Mouse (Mus musculus) midbrain, embryonic 12.5 days (tissue): ENCODE measurements around the gene 1600002K03Rik. TPM values are rescaled to one million over a fixed set of nuclear protein-coding genes. Genes with fewer than 3 reads are reported as not detected.

ENCODE experiments used
- ATAC-seq: fragments of 200-750 bp; cut with Nextera tagmentation; 2 replicates; pipeline ENCODE4 v1.8.0; 2017; ENCODE audit warnings: low read depth, moderate TSS enrichment, moderate library complexity; ENCODE audit not compliant: low FRiP score
- H3K27ac ChIP-seq: fragments of 300-500 bp; sonication (generic); replicated peaks from 2 replicates; pipeline ENCODE4 v1.5.1; 2016; ENCODE audit warnings: mild to moderate bottlenecking
- H3K27me3 ChIP-seq: fragments of 300-500 bp; sonication (generic); 2 replicates; pipeline ENCODE4 v1.6.1; 2016; ENCODE audit warnings: mild to moderate bottlenecking
- H3K36me3 ChIP-seq: fragments of 300-500 bp; sonication (generic); 2 replicates; pipeline ENCODE4 v1.6.1; 2016
- H3K4me1 ChIP-seq: fragments of 300-500 bp; sonication (generic); 2 replicates; pipeline ENCODE4 v1.6.1; 2016
- H3K4me2 ChIP-seq: fragments of 300-500 bp; sonication (generic); replicated peaks from 2 replicates; pipeline ENCODE4 v1.6.1; 2016; ENCODE audit warnings: mild to moderate bottlenecking, moderate library complexity
- H3K4me3 ChIP-seq: fragments of 300-500 bp; sonication (generic); 2 replicates; pipeline ENCODE4 v1.5.1; 2016; ENCODE audit warnings: mild to moderate bottlenecking
- H3K9ac ChIP-seq: fragments of 300-500 bp; sonication (generic); replicated peaks from 2 replicates; pipeline ENCODE4 v1.6.1; 2016; ENCODE audit warnings: mild to moderate bottlenecking, moderate library complexity
- H3K9me3 ChIP-seq: fragments of 300-500 bp; sonication (generic); 2 replicates; pipeline ENCODE4 v1.6.1; 2016; ENCODE audit warnings: mild to moderate bottlenecking
- WGBS: fragments of 180-500 bp; shearing (Covaris S2); methylation state at CpG from one replicate; pipeline ENCODE4 v1.1.7; 2016; 5-methylcytosine and 5-hydroxymethylcytosine counted together
- polyA plus RNA-seq: library from polyadenylated mRNA; unstranded; fragments of >200 nt; fragmentation: Nextera tagmentation; extraction: Ambion mirVana; gene quantifications from 2 replicates; pipeline ENCODE4 v1.2.1, GENCODE M21; 2016

The 1600002K03Rik gene
- polyA plus RNA-seq, 1 experiment from 2014 or later = 12.9 TPM

DNA sequence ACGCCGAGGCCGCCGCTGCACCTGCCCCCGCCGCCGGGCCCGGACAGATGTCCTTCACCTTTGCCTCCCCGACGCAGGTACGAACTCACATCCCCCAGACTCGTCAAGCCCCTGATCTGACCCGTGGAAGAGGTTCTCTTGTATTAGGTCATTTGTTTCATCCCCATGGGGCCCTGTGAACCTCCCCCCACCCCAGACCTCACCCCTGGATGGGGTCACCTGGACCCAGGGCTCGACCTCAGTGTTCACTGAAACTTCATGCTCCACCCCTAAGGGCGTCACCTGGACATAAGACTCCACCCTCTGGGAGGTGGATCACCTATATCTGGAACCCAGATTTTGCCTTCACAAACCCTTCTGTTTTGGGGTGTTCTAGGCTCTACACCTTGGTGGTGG lies 30.2 kb upstream of the 1600002K03Rik start:
- peaks cover 7% of the 10 kb centered on the region for H3K27me3 ChIP-seq
- peaks cover 75% of the 10 kb centered on the region for H3K4me1 ChIP-seq
- 0% methylated on average over 15 of the region's 15 CpGs for WGBS
- peak; percentile 3; the same call in 1 of the 2 replicates for ATAC-seq
- H3K9me3 ChIP-seq = no peaks in the 10 kb centered on the region
- H3K27ac ChIP-seq = peak overlapping the region; percentile 84
- H3K4me3 ChIP-seq = peak overlapping the region; percentile 73
- peak overlapping the region; percentile 91 for H3K9ac ChIP-seq
- H3K36me3 ChIP-seq = peaks cover 29% of the 10 kb centered on the region
- H3K4me2 ChIP-seq = peak overlapping the region; percentile 81

GRCm38 (mm10) chr10:80143664-80144063 lies 29.1 kb upstream of the 1600002K03Rik start:
- H3K4me2 ChIP-seq = 0 out of 2 replicates have a peak overlapping the region, but pooled peaks have one; percentile 4
- 94% methylated on average over 7 of the region's 7 CpGs for WGBS
- peaks cover 6% of the 10 kb centered on the region for H3K27me3 ChIP-seq
- peaks cover 68% of the 10 kb centered on the region for H3K4me1 ChIP-seq
- ATAC-seq = no peak
- peaks cover 29% of the 10 kb centered on the region for H3K36me3 ChIP-seq
- no peak overlapping the region for H3K4me3 ChIP-seq
- H3K9ac ChIP-seq = no peak overlapping the region
- no peak overlapping the region for H3K27ac ChIP-seq
- H3K9me3 ChIP-seq = no peaks in the 10 kb centered on the region

DNA sequence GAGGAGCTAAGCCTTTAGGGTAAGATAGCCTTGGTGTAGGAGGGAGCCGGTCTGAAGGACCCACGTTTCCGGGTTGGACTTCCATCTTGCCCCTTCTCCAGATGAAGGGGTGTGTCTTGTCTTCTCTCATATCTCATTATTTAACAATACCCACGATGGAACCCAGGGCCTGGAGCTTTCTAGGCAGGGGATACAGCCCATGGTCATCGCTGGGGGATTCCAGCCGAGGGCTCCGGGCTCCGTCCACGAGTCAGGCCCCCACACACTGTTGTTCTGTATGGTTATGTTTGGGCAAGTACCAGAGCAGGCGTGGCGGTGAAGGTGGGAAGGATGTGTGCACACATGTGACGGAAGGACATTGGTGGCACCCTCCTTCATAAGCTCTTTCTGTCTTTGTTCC lies 28.6 kb upstream of the 1600002K03Rik start:
- H3K4me2 ChIP-seq = no peak overlapping the region
- no peak overlapping the region for H3K9ac ChIP-seq
- ATAC-seq = no peak
- H3K36me3 ChIP-seq = peaks cover 29% of the 10 kb centered on the region
- H3K9me3 ChIP-seq = no peaks in the 10 kb centered on the region
- H3K4me1 ChIP-seq = peaks cover 66% of the 10 kb centered on the region
- H3K4me3 ChIP-seq = no peak overlapping the region
- H3K27ac ChIP-seq = no peak overlapping the region
- H3K27me3 ChIP-seq = peaks cover 5% of the 10 kb centered on the region; the same call in 1 of the 2 replicates
- whole genome bisulfite sequencing = 94% methylated on average over 12 of the region's 12 CpGs

- H3K27me3 ChIP-seq = no peaks in the 10 kb centered on the region
- 0 out of 2 replicates have a peak overlapping the region, but pooled peaks have one; percentile 4 for H3K4me3 ChIP-seq
- WGBS = 78% methylated on average over 20 of the region's 20 CpGs
- 0 out of 2 replicates have a peak overlapping the region, but pooled peaks have one; percentile 17 for H3K4me2 ChIP-seq
- no peak for ATAC-seq
- H3K9me3 ChIP-seq = no peaks in the 10 kb centered on the region
- no peak overlapping the region for H3K9ac ChIP-seq
- H3K36me3 ChIP-seq = peaks cover 29% of the 10 kb centered on the region
- H3K27ac ChIP-seq = 0 out of 2 replicates have a peak overlapping the region, but pooled peaks have one; percentile 20
- H3K4me1 ChIP-seq = peaks cover 61% of the 10 kb centered on the region
These were observed 27.6 kb upstream of the 1600002K03Rik start for GRCm38 (mm10) chr10:80144864-80145838.

DNA sequence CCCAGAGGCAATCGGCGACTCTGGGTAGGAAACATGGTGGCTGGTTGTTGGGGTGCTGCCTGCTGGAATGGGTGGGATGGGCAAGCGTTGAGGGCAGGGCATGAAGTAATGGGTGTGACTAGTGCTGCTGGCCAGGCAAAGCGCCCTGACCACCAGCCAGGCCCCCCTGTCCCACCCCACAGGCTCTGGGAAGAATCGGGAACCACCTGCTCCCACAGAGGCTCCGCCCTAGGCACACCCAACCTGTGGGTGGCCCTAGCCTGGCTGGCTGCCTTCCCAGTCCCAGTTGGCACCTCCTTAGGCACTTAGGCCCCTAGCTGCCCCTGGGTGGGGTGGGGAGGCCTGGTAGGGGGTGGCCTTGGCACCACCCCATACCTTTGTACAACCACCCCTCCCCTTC lies 26.8 kb upstream of the 1600002K03Rik start:
- H3K9me3 ChIP-seq = no peaks in the 10 kb centered on the region
- 0 out of 2 replicates have a peak overlapping the region, but pooled peaks have one; percentile 20 for H3K27ac ChIP-seq
- H3K9ac ChIP-seq = no peak overlapping the region
- WGBS = 87% methylated on average over 6 of the region's 6 CpGs
- 0 out of 2 replicates have a peak overlapping the region, but pooled peaks have one; percentile 17 for H3K4me2 ChIP-seq
- H3K4me1 ChIP-seq = peaks cover 55% of the 10 kb centered on the region
- H3K36me3 ChIP-seq = peaks cover 29% of the 10 kb centered on the region
- H3K4me3 ChIP-seq = 0 out of 2 replicates have a peak overlapping the region, but pooled peaks have one; percentile 4
- H3K27me3 ChIP-seq = no peaks in the 10 kb centered on the region
- no peak for ATAC-seq

DNA sequence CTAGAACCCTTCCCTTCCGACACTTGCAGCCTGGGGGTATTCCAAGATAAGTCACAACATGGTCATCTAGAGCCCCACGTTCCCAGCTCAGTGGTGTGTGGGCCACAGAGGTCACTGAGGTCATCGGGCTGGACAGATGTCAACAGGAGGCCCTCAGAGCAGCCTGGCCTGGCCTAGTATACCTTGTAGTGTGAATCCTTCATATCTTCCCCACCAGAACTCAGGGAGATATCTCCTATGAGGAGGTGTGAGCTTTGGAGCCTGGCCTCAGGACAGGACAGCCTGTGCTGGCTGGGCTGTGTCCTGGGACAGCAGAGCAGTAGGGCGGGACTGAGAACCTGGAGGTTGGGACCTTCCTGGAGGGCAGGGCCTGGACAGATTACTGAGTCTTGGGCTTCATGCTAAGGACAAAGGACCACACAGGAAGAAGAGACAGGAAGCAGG lies 26.2 kb upstream of the 1600002K03Rik start:
- Histone ChIP-seq H3K4me2 (no peak overlapping the region), H3K9me3 (no peaks in the 10 kb centered on the region), H3K36me3 (peaks cover 36% of the 10 kb centered on the region), H3K9ac (0 out of 2 replicates have a peak overlapping the region, but pooled peaks have one; percentile 12), H3K4me1 (peaks cover 50% of the 10 kb centered on the region), H3K4me3 (0 out of 2 replicates have a peak overlapping the region, but pooled peaks have one; percentile 100), H3K27me3 (no peaks in the 10 kb centered on the region), H3K27ac (peak overlapping the region; percentile 98; the same call in 1 of the 2 replicates)
- WGBS = 75% methylated on average over 4 of the region's 4 CpGs
- ATAC-seq = no peak

- Histone ChIP-seq H3K4me2 (peak overlapping the region; percentile 96), H3K27ac (peak overlapping the region; percentile 98), H3K27me3 (no peaks in the 10 kb centered on the region), H3K9me3 (no peaks in the 10 kb centered on the region), H3K9ac (peak overlapping the region; percentile 89; the same call in 1 of the 2 replicates), H3K36me3 (peaks cover 42% of the 10 kb centered on the region), H3K4me3 (peak overlapping the region; percentile 100), H3K4me1 (peaks cover 49% of the 10 kb centered on the region)
- 77% methylated on average over 5 of the region's 5 CpGs for WGBS
- ATAC-seq = no peak
These were observed 25.5 kb upstream of the 1600002K03Rik start for GRCm38 (mm10) chr10:80147146-80147718.

DNA sequence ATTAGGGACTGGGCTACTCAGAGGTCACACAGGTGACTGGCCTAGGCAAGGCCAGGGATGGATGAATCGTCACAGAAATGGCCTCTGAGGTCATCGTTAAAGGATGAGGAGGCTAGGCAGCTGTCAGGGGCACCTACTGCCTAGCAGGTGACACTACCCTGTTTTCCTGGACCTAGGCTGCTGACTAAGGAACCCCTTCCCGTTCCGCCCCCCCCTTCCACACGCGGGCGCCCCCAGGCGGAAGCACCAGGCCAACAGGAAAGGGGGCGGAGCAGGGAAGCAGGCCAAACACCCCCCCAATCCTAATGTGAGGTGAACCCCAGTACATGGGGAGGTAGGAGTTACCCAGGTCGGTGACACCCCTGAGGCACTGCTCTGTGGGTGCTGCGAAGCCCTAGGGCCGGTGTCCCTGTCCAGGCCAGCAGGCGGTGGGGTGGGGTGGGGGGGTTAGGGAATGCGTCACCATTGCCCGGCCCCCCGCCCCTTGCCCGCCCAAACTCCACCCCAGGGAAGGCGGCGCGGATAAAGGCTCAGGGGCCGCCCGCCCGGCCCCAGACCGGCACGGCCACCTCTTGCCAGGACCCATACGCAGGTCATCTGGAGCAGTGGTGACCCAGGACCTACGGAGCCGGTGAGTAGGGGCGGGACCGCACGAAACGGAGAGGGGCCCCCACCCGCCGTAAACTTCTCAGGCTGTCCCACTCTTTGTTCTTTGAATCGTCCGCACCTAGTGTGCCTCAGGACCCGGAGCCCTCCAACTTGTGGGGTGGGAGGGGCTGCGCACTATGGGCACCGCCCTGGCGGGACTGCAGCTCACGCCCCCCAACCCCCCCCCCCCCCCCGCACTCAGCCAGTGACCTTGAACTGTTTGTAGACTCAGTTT lies 24.8 kb upstream of the 1600002K03Rik start, which contains the start of gene Midn:
Gene Midn (plus strand): TSS at position 554 of the 883 bp plus-strand sequence.
- Histone ChIP-seq H3K9me3 (no peaks in the 10 kb centered on the region), H3K27me3 (no peaks in the 10 kb centered on the region), H3K4me1 (peaks cover 51% of the 10 kb centered on the region), H3K4me3 (peak within 1 kb of the TSS; percentile 100), H3K27ac (peak within 1 kb of the TSS; percentile 98), H3K9ac (peak within 1 kb of the TSS; percentile 89), H3K4me2 (peak within 1 kb of the TSS; percentile 96), H3K36me3 (peaks cover 49% of the 10 kb centered on the region)
- ATAC-seq = peak; percentile 21
- 1% methylated on average over 26 of the region's 42 CpGs for WGBS

DNA sequence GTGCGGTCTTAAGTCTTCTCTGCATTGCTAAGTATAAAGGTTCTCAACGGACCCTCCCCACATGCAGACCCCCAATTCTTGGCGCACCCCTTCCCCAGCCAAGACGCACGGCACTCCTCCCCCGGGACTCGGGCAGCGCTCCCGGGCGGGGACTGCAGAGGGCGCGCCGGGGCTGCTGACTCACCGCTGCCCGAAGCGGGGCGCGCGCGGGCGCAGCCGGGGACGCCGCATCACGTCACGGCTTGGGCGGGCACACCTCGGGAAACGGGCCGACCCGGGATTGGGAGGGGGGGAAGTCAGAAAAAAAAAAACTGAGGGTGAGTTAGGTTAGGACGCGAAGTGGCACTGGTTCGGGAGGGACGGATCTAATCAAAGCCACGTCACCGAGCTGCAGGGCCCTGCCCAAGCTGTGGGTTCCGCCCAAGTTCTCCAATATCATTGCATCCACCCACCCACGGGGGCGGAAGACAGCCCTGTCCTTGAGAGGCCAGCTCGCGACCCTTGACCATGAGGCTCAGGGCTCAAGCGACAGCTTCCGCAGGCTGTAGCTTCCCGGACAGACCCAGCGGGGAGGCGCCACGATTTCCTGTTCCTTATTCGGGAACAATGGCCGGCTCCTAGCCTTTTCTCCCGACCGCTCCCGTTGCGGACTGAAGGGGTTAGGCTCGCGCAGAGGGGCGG lies 24.0 kb upstream of the 1600002K03Rik start:
- peak overlapping the region; percentile 98 for H3K27ac ChIP-seq
- no peaks in the 10 kb centered on the region for H3K9me3 ChIP-seq
- H3K4me3 ChIP-seq = peak overlapping the region; percentile 100
- WGBS = under 1% methylated on average over 57 of the region's 57 CpGs
- H3K4me2 ChIP-seq = peak overlapping the region; percentile 96
- no peaks in the 10 kb centered on the region for H3K27me3 ChIP-seq
- ATAC-seq = peak; percentile 45
- H3K4me1 ChIP-seq = peaks cover 52% of the 10 kb centered on the region
- peaks cover 54% of the 10 kb centered on the region for H3K36me3 ChIP-seq
- H3K9ac ChIP-seq = peak overlapping the region; percentile 89

DNA sequence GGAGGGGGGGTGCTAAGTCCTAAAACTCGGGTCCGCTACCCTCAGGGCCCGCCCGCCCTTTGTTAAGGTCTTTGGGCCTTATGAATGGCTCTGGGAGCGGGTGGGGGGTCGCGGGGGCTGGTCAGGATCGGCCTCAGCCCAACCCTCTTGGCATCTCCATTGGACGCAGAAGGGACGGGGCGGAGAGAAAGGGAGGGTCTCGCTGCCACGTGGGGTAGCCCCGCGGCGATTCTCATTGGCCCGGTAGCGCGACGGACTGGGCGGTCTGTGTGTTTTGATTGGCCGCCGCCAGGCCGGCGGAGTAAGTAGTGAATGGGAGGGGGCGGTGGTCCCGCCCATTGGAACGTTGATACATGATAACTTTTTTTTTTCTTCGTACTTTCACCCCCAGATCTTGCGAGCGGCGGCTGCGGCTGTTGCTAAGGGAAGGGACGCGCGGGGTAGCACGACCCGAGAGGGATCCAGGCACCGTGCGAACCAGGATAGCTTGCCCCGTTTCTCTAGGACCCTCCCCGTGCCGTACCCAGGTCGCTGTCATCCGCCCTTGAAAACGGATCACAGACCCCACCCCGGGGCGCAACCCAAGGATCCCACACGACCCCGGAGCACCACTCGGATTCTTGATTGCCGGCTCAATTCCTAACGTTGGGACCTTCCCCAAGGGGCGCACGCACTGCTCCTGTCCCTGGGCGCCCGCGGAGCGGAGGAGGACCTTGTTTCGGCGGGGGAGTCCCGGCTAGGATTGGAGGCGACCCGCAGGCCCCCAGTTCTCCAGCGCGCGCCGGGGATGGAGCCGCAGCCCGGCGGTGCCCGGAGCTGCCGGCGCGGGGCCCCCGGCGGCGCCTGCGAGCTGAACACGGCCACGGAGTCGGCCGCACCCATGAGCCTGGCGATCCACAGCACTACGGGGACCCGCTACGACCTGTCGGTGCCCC lies 23.2 kb upstream of the 1600002K03Rik start:
- peak overlapping the region; percentile 100 for H3K27ac ChIP-seq
- 0% methylated on average over 84 of the region's 88 CpGs for WGBS
- no peaks in the 10 kb centered on the region for H3K27me3 ChIP-seq
- no peaks in the 10 kb centered on the region for H3K9me3 ChIP-seq
- peak; percentile 78 for ATAC-seq
- H3K36me3 ChIP-seq = peaks cover 54% of the 10 kb centered on the region
- H3K4me2 ChIP-seq = peak overlapping the region; percentile 96
- H3K4me1 ChIP-seq = peaks cover 56% of the 10 kb centered on the region
- H3K4me3 ChIP-seq = peak overlapping the region; percentile 100
- peak overlapping the region; percentile 100 for H3K9ac ChIP-seq
